Mouse (Mus musculus) bone marrow macrophage, adult 2 months (primary cell): ENCODE measurements around the gene Usp12.

Experiments
- CTCF ChIP-seq: IDR thresholded peaks from 2 replicates; pipeline ENCODE4 v1.5.1; 2012; ENCODE audit warnings: low read depth, mild to moderate bottlenecking, low read length, moderate library complexity
- POLR2A ChIP-seq: IDR thresholded peaks from 2 replicates; pipeline ENCODE4 v1.6.1; 2012; ENCODE audit warnings: mild to moderate bottlenecking, low read depth, low read length, borderline replicate concordance

DNA sequence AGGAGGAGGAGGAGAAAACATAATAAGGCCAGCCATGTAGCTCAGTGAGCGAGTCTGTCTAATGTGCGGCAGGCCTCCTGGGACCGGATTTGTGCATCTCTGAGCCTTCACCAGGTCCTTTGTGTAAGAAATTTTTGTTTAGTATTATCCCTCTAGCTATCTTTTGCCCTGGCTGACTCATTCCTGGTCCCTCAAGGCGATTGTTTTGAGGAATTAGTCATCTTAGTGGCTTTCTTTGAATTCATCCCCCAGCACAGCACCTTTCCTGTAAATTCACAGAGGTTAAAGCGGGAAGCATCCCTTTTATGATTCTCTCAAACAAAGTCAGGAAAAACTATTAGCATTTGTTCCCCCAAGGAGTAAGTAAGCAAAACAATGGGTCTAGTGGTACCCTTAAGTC lies 18.1 kb upstream of the Usp12 start:
- TF ChIP-seq POLR2A (no peak), CTCF (no peak)
